ENCODE assay signal across 8 mouse cellular contexts in the genomic region with DNA sequence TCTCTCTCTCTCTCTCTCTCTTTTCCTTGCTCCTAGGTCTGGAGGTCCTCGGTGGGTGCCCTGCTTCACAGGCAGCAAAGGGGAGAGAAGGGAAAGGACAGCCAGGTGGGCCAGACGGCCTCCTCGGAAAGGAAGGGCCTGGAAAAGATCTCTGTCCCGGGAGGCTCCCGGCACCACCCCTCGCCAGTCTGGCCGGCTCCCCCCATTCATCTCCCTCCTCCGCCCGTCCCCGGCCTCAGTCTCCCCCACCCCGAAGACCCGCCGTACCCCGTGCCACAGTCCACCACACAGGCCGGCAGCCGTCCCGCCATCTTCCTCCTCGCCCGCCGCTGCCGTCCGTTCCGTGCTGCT. TPM values are rescaled to one million over a fixed set of nuclear protein-coding genes. Genes with fewer than 3 reads are reported as not detected.
DNase-seq lines count a peak whose midpoint lies in the region; ATAC-seq and TF ChIP-seq lines count a peak whose summit lies in the region.

No protein-coding gene starts in this region.

- H3K9ac ChIP-seq in kidney, embryonic 16.5 days (replicated peaks; ENCODE audit: low read length): peak overlapping the region; percentile 93
- H3K9ac ChIP-seq in hindbrain, embryonic 13.5 days: peak overlapping the region; percentile 93
- peak overlapping the region; percentile 88 for H3K9ac ChIP-seq in midbrain, embryonic 14.5 days (replicated peaks; ENCODE audit: low read length)

- H3K4me3 ChIP-seq in kidney, embryonic 16.5 days (ENCODE audit: low read length): peak overlapping the region; percentile 87
- H3K4me3 ChIP-seq in cortical plate, adult 2 months (ENCODE audit: insufficient read depth, low read length): peak overlapping the region; percentile 47
- H3K4me3 ChIP-seq in hindbrain, embryonic 13.5 days: peak overlapping the region; percentile 82
- H3K4me3 ChIP-seq in midbrain, embryonic 14.5 days (replicated peaks; ENCODE audit: low read depth, low read length): peak overlapping the region; percentile 79

- no peak for ATAC-seq in kidney, embryonic 16.5 days (ENCODE audit: low FRiP score, low TSS enrichment)
- no peak; the same call in 1 of the 2 replicates for ATAC-seq in hindbrain, embryonic 13.5 days (ENCODE audit: low FRiP score)
- ATAC-seq in midbrain, embryonic 14.5 days (ENCODE audit: low FRiP score, low TSS enrichment): no peak; the same call in 1 of the 2 replicates
- ATAC-seq in megakaryocyte-erythroid progenitor cell, adult 5-6 weeks (replicated peaks; ENCODE audit: low FRiP score, low TSS enrichment, poor library complexity, severe bottlenecking): no peak

- H3K27me3 ChIP-seq in kidney, embryonic 16.5 days (ENCODE audit: insufficient read depth, low read length): no peaks in the 10 kb centered on the region
- H3K27me3 ChIP-seq in hindbrain, embryonic 13.5 days: no peaks in the 10 kb centered on the region
- H3K27me3 ChIP-seq in midbrain, embryonic 14.5 days (ENCODE audit: control insufficient read depth, insufficient read depth, low read length): no peaks in the 10 kb centered on the region

- DNase-seq in kidney, postnatal 10 days: no peak
- no peak for DNase-seq in midbrain, embryonic 14.5 days
- no peak for DNase-seq in gastrocnemius, adult 8-10 months (ENCODE audit: low spot score in 2 of 2)
- DNase-seq in cerebellum, postnatal 4 days (ENCODE audit: low spot score in 2 of 2): no peak

- TF ChIP-seq CTCF in cortical plate, adult 2 months (IDR thresholded peaks at IDR 0.05; ENCODE audit: extremely low read depth, insufficient read depth, low read length): no peak

- H3K4me1 ChIP-seq in kidney, embryonic 16.5 days (ENCODE audit: insufficient read depth, low read length): peaks cover 21% of the 10 kb centered on the region
- H3K4me1 ChIP-seq in cortical plate, adult 2 months (ENCODE audit: control insufficient read depth, insufficient read depth, low read length): peaks cover 6% of the 10 kb centered on the region; the same call in 1 of the 2 replicates
- H3K4me1 ChIP-seq in hindbrain, embryonic 13.5 days (replicated peaks): peaks cover 27% of the 10 kb centered on the region
- H3K4me1 ChIP-seq in midbrain, embryonic 14.5 days (ENCODE audit: control insufficient read depth, insufficient read depth, low read length): peaks cover 23% of the 10 kb centered on the region

- H3K9me3 ChIP-seq in kidney, embryonic 16.5 days (ENCODE audit: low read length): no peaks in the 10 kb centered on the region
- H3K9me3 ChIP-seq in hindbrain, embryonic 13.5 days: no peaks in the 10 kb centered on the region
- H3K9me3 ChIP-seq in midbrain, embryonic 14.5 days (ENCODE audit: control insufficient read depth, low read length): no peaks in the 10 kb centered on the region

- no peaks in the 10 kb centered on the region for H3K36me3 ChIP-seq in kidney, embryonic 16.5 days (ENCODE audit: insufficient read depth, low read length)
- H3K36me3 ChIP-seq in hindbrain, embryonic 13.5 days: no peaks in the 10 kb centered on the region
- no peaks in the 10 kb centered on the region for H3K36me3 ChIP-seq in midbrain, embryonic 14.5 days (ENCODE audit: control insufficient read depth, insufficient read depth, low read length)

- H3K4me2 ChIP-seq in kidney, embryonic 16.5 days (replicated peaks; ENCODE audit: low read depth, low read length): peak overlapping the region; percentile 59
- H3K4me2 ChIP-seq in hindbrain, embryonic 13.5 days: peak overlapping the region; percentile 70
- peak overlapping the region; percentile 69 for H3K4me2 ChIP-seq in midbrain, embryonic 14.5 days (ENCODE audit: low read length)

- 0% methylated on average over 2 of the region's 23 CpGs for WGBS in kidney, embryonic 16.5 days
- 0% methylated on average over 22 of the region's 23 CpGs for WGBS in hindbrain, embryonic 13.5 days
- WGBS in midbrain, embryonic 14.5 days: 0% methylated on average over 19 of the region's 23 CpGs

- peak overlapping the region; percentile 98 for H3K27ac ChIP-seq in kidney, embryonic 16.5 days (ENCODE audit: low read length)
- peak overlapping the region; percentile 91 for H3K27ac ChIP-seq in cortical plate, adult 2 months (ENCODE audit: insufficient read depth, low read length)
- H3K27ac ChIP-seq in hindbrain, embryonic 13.5 days: peak overlapping the region; percentile 99
- peak overlapping the region; percentile 95 for H3K27ac ChIP-seq in midbrain, embryonic 14.5 days (replicated peaks; ENCODE audit: low read depth, low read length)

- TF ChIP-seq POLR2A in cortical plate, adult 2 months (IDR thresholded peaks at IDR 0.05; ENCODE audit: extremely low read depth, insufficient read depth, low read length): no peak

RNA-seq across cellular contexts. Expression of a gene that starts 0.5 kb away (rescaled TPM):
- 272 and 303 TPM in 2 replicates for polyA plus RNA-seq in kidney, embryonic 16.5 days (2015; fragmentation: Nextera tagmentation; extraction: Ambion mirVana)
- polyA plus RNA-seq in cortical plate, adult 2 months (2012; rRNA removed): 92.4 and 105 TPM in 2 replicates
- 245 and 248 TPM in 2 replicates for polyA plus RNA-seq in hindbrain, embryonic 13.5 days (2015; fragmentation: Nextera tagmentation; extraction: Ambion mirVana)
- polyA plus RNA-seq in midbrain, embryonic 14.5 days (2014; fragmentation: Nextera tagmentation; extraction: Ambion mirVana): 210 and 274 TPM in 2 replicates
- total RNA-seq in megakaryocyte-erythroid progenitor cell, adult 5-6 weeks (2014; fragmentation: Nextera tagmentation): 137 and 149 TPM in 2 replicates
- total RNA-seq in megakaryocyte-erythroid progenitor cell, adult 5-6 weeks (2017): 314 and 445 TPM in 2 replicates
- 10 to 100 TPM; 30.0 to 44.0 (median 41.9) TPM for total RNA-seq in gastrocnemius, adult 8-10 months (2022)
